Mouse (Mus musculus) urinary bladder, adult 18-20 months (tissue): ENCODE data around the gene Zbtb24.

Source experiments
- DNase-seq, 2 experiments: peaks; one replicate each; pipeline ENCODE4 v3.0.0; 2022; ENCODE audit warnings: low spot score in 2 of 2, mixed read lengths in 2 of 2

Zbtb24 gene

GRCm38 (mm10) chr10:41491111-41491510 lies 40.9 kb downstream of the Zbtb24 start:
- peak in 1 of 2 experiments; percentile 37 for DNase-seq

GRCm38 (mm10) chr10:41500941-41501340 lies 50.8 kb downstream of the Zbtb24 start:
- no peak for DNase-seq

- no peak for DNase-seq
These were observed 54.8 kb downstream of the Zbtb24 start for GRCm38 (mm10) chr10:41504996-41505395.

- DNase-seq, result peak in 1 of 2 experiments; percentile 40
These were observed 55.3 kb downstream of the Zbtb24 start for GRCm38 (mm10) chr10:41505446-41505845.

- DNase-seq, result no peak
These were observed 59.0 kb downstream of the Zbtb24 start for GRCm38 (mm10) chr10:41509160-41509559.

- no peak for DNase-seq
These were observed 64.1 kb downstream of the Zbtb24 start for GRCm38 (mm10) chr10:41514301-41514700.

GRCm38 (mm10) chr10:41514921-41515320 lies 64.7 kb downstream of the Zbtb24 start:
- no peak for DNase-seq
